Mouse (Mus musculus) adrenal gland, adult 2 months (tissue): ENCODE results near the gene Dnmt3a. TPM values are rescaled to one million over a fixed set of nuclear protein-coding genes. Genes with fewer than 3 reads are reported as not detected.

ENCODE experiments used
- DNase-seq: peaks from one replicate; pipeline ENCODE4 v3.0.0; 2021
- long read RNA-seq: library from polyadenylated mRNA; stranded (forward); transcript quantifications from one replicate; pipeline ENCODE4 v2.0.0, GENCODE M21; 2021
- polyA plus RNA-seq: library from polyadenylated mRNA; depleted of rRNA; stranded (reverse); fragments of >200 nt; gene quantifications from 2 replicates; pipeline ENCODE4 v1.2.3, GENCODE M21; 2012; rRNA removed
- total RNA-seq, 2 experiments: library from RNA; stranded (reverse); gene quantifications; 2 replicates each; pipeline ENCODE4 v1.2.3; 2021

The Dnmt3a gene
- 10 to 100 TPM; 36.7 to 42.4 TPM for total RNA-seq
- 9.7 and 10.2 TPM in 2 replicates for polyA plus RNA-seq
- long read RNA-seq, full-length matches to known transcripts = 1 of 2 reads
- long read RNA-seq, partial matches to known transcripts = 0 of 2 reads
- long read RNA-seq, other reads (novel, unspliced or antisense) = 1 of 2 reads

DNA sequence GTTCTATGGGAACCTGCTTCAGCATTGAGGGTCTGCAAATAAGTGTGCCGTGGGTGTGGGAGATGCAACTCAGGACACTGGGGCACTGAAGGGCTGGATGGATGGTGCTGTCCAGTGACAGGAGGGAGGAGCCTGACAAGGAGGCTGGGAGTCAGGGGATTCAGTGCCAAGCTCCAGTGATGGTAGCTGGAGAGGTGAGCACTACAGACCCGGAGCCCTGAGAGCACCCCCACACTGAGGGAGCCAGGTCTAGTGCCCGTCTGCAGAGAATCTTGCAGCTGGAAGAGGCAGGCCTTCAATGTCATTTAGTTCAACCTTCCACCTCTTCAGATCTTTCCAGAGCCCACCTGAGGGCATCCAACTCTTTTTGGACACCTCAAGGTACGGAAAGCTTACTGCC is at the start of gene Dnmt3a:
Gene Dnmt3a, plus strand, starts transcription at position 156 of the 400 bp plus-strand sequence.
- DNase-seq = no peak

GRCm38 (mm10) chr12:3756216-3756615 is 49.6 kb upstream of the Dnmt3a start:
- peak; percentile 62 for DNase-seq

GRCm38 (mm10) chr12:3758127-3758526 is 47.7 kb upstream of the Dnmt3a start:
- DNase-seq = no peak

DNA sequence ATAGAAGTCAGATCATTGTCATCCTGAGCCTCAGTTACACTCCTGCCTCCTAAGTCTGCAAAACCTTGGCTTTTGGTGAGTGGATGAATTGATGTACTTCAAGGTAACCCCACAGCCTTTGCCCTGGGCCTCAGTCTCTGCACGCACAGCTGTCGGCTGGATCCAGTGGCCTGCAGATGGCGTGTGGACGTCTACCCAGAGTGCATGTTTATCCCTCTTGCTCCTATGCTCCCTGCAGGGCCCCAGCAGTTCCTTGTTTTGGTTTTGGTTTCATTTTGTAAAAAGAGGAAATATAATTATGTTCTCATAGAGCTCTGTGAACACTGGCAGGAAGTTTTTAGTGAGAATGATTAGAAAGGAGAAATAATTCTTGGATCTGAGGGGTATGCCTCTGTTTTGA is 46.4 kb upstream of the Dnmt3a start:
- peak; percentile 65 for DNase-seq

DNA sequence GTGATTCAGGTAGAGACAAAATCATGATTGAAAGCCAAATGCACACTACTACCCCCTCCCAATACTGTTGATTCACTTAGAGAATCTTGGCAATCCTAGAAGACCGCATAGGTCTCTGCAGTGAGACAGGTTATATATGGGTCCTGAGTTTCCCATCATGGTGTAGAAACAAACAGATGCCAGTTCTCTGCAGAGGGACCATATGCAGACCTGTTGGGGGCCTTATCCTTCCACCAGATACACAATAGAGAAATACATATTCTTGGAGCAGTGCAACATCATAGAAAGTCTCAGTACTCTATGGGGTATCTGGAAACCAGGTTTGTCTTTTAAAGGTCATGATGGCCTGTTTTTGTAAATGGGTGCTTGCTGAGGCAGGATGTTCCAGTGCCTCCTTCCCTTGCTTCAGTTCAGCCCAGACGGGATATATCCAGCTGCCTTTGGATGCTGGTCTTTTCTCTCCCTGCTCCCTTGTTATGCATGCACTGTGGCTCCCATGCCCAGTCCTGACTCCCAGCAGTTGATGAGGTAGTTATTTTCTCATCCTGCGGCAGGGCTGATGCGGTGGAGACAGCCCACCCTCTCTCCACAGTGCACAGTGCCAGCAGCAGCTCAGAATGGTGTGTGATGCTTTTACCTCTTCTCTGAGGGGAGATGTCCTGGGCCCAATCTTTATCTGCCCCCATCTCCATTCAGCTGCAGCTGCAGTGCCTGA is 44.8 kb upstream of the Dnmt3a start:
- no peak for DNase-seq

- no peak for DNase-seq
These were observed 44.1 kb upstream of the Dnmt3a start for GRCm38 (mm10) chr12:3761591-3762295.

- peak; percentile 57 for DNase-seq
These were observed 41.5 kb upstream of the Dnmt3a start for GRCm38 (mm10) chr12:3764191-3764804.

- no peak for DNase-seq
These were observed 38.4 kb upstream of the Dnmt3a start for GRCm38 (mm10) chr12:3767360-3767759.

GRCm38 (mm10) chr12:3768391-3768790 is 37.4 kb upstream of the Dnmt3a start:
- DNase-seq = no peak

DNA sequence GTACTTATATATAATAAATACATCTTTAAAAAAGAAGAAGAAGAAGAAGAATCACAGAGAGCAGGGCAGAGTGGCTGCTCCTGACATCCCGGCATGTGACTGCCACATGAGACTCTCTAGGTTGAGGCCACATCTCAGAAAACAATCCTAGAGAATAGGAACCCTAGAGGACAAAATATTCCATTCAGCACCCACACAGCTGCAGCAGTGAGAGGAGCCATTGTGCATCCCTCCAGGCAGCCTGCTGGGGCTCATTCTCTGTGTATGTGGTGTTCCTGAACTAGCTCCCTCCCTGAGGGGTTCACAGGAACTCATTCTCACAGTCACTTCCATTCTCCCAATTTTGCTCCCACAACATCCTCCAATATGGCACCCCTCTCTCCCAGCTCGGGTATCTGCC is 35.3 kb upstream of the Dnmt3a start:
- no peak for DNase-seq

- DNase-seq = no peak
These were observed 34.7 kb upstream of the Dnmt3a start for GRCm38 (mm10) chr12:3771080-3771479.

GRCm38 (mm10) chr12:3773643-3774042 is 32.2 kb upstream of the Dnmt3a start:
- DNase-seq = no peak

- DNase-seq = no peak
These were observed 29.8 kb upstream of the Dnmt3a start for GRCm38 (mm10) chr12:3776015-3776414.

DNA sequence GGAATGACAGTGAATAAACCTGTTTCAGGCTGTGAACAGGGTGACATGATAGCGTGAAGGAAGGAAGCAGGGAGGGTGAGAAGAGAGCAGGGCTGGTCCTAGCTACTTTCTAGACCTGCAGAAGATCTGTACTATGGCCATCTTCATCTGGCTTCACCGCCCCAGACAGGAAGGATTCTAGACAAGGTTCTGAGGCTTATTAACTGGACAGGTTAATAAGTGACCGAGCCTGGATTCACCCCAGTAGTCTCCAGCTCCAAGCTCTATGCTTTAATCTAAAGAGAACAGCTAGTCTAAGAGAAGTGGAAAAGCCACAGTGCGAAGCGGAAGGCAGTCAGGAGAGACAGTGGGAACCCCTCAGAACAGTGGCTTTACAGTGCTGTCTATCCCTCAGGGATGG is 28.1 kb upstream of the Dnmt3a start:
- no peak for DNase-seq

DNA sequence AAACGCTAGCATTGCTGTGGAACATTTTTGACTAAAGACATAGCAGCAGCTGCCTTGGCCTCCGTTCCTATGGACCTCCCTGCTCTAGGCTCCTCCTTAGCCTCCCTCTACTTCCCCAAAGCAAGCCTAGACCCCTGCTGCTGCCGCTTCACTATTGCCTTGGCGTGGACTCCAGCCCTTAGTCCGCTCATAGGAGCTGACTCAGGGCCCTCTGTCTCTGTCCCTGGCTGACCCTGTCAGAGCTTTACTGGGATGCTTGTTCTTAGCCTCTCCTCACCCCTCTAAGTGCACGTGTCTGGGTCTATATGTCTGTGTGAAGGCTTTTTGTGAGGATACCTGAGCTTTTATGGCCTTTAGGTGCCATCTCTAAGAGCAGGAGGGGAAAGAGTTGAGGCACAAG is 27.5 kb upstream of the Dnmt3a start:
- DNase-seq = no peak

DNA sequence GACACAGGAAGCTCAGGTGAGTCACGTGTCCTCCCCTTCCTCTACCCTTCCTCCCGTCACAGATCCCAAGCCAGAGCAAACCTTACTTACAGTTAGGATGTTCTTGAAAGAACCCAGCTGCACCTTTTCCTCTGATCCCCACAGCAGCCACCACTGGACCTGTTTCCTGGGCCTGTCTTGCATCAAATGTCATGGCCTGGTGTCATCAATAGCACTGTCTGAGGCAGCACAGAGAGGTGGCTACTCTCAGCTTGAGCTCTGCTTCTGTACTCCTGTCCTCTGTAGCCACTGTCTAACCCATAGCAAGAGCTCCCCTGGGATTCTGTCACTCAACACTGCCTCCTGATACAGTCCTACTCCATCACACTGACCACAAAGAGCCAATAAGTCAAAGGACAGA is 26.2 kb upstream of the Dnmt3a start:
- DNase-seq = no peak

DNA sequence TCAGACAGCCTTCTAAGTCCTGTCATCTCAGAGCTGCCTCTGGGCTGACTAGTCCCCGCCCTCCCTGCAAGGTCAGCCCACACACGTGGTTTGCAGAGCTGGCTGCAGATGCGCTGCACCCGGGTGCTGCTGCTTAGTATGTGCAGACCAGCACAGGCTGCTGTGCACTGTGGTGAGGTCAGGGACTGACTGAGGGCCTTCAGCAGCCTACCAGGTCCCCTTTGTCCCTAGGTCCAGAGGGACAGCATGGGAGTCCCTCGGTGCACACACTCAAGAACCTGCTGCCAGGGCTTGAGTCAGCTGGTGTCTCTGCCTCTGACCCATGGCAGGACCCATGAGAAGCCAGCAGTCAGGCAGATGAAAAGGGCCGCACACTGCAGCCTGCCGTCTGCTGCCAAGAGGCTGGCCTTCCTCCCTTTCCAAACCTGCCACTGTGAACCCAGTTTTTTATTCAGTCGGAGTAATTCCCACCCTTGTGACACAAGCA is 25.4 kb upstream of the Dnmt3a start:
- DNase-seq = peak; percentile 94

GRCm38 (mm10) chr12:3780931-3781471 is 24.8 kb upstream of the Dnmt3a start:
- peak; percentile 53 for DNase-seq

DNA sequence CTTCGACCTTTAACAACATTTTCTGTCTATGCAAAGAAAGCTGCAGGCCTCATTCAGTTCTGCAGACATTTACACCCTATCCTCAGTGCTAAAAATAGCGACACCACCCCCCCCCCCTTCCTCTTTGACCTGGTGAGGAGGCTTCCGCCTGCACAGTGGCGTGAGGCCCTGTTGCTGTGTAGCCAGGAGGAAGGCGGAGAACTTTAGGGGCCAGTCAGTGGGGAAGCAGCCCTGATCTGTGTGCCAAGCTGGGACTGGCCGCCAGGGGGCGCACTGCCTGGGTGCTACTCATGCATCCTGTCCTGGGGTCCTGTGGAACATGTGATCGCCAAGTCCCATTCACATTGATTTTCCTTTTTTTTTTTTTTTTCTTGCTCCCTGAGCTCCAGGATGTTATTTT is 24.3 kb upstream of the Dnmt3a start:
- DNase-seq = peak; percentile 91

DNA sequence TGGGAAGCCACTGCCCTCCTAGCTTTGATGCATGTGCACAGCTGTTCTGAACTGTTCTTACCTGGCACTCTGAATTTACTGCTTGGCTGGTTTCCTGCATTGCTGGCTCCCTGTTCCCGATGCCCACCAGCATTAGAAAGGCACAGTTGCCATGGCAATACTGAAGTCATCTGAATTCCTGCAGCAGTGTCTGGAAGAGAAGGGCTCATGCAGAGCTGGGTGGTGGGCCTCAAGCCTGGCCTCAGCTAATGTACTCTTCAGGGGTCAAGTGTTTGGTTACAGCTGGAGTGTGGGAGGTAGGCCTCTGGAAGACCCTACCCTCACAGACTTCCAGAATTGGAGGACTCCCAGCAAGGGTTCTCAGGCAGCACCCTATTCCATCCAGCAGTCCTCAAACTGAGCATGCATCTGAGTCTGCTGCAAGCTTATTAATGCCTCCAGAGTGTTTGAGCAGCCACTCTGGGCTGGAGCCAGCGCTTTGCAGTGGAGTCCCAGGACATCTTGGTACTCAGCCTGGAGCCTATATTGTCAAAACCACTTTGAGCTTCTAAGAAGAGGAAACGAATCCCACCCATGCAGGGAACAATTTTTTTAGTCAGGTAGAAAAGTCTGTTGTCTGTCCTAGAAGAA is 22.5 kb upstream of the Dnmt3a start:
- no peak for DNase-seq

DNA sequence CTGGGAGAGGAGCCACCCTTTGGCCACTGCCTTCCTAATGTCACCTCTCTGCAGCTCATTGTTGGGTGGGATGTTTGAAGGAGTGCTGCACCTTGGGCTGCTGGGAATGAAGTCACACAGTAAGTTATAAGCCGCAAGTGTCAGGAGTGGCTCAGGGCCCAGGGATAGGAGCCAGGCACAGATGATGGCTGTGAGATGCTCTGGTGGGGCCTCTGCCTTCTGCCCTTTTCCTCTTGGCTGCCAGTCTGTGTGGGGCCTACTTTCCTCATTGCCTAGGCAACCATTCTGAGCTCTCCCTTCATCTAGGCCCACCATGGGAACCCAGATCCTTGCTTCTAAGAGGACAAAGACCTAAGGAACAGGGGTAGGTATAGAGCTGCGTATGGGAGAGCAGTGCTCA is 21.5 kb upstream of the Dnmt3a start:
- no peak for DNase-seq

GRCm38 (mm10) chr12:3784729-3785128 is 21.1 kb upstream of the Dnmt3a start:
- DNase-seq = no peak
